Comparison of ENCODE assay signal across 24 mouse cellular contexts in genomic region chr3:13096939-13097338, GRCm38 (mm10).
DNase-seq lines count a peak whose midpoint lies in the region; ATAC-seq and TF ChIP-seq lines count a peak whose summit lies in the region.
"Had no signal": no experiment of that assay in that cellular context is flagged by ENCODE, and none has a peak within 500 bp of the region (broad histone marks: within the 10 kb centered on the region; RNA-seq: fewer than 3 reads in every experiment).

No protein-coding gene starts in this region.

- no peak overlapping the region for H3K9ac ChIP-seq in forebrain, embryonic 11.5 days (ENCODE audit: low read length)
- no peak overlapping the region for H3K9ac ChIP-seq in forebrain, embryonic 12.5 days
- no peak overlapping the region for H3K9ac ChIP-seq in liver, postnatal 0 days (replicated peaks)
- H3K9ac ChIP-seq: embryonic facial prominence, embryonic 13.5 days; forebrain, embryonic 13.5 days; forebrain, embryonic 15.5 days; forebrain, postnatal 0 days had no signal

- peak; percentile 1 for DNase-seq in embryo, embryonic 10.5 days (ENCODE audit: low spot score)
- no peak for DNase-seq in embryo, embryonic 11 days
- no peak for DNase-seq in forebrain, embryonic 11.5 days (ENCODE audit: low spot score)
- peak; percentile 10 for DNase-seq in mesoderm, embryonic 11.5 days (ENCODE audit: low read depth, low spot score)
- peak; percentile 29 for DNase-seq in retina, postnatal 1 day
- no peak for DNase-seq in liver, postnatal 0 days
- no peak for DNase-seq in yolk sac, embryonic 10.5 days (ENCODE audit: low spot score)
- DNase-seq: adrenal gland, adult 2 months; adrenal gland, postnatal 10 days; adrenal gland, postnatal 25 days; B cell, adult 2 months; cerebellum, adult 11-12 months; cerebellum, adult 2 months; cerebellum, adult 9-10 months; cerebellum, postnatal 10 days; cerebellum, postnatal 25 days; forebrain, postnatal 0 days had no signal

- no peak overlapping the region for H3K27ac ChIP-seq in forebrain, embryonic 11.5 days (ENCODE audit: low read depth, low read length)
- no peak overlapping the region for H3K27ac ChIP-seq in forebrain, embryonic 12.5 days
- no peak overlapping the region for H3K27ac ChIP-seq in liver, postnatal 0 days (ENCODE audit: low read depth)
- H3K27ac ChIP-seq: embryonic facial prominence, embryonic 13.5 days; forebrain, embryonic 13.5 days; forebrain, embryonic 15.5 days had no signal

- H3K27me3 ChIP-seq in forebrain, embryonic 11.5 days (ENCODE audit: control insufficient read depth, insufficient read depth, low read length): no peaks in the 10 kb centered on the region
- H3K27me3 ChIP-seq in forebrain, embryonic 12.5 days: no peaks in the 10 kb centered on the region
- no peaks in the 10 kb centered on the region for H3K27me3 ChIP-seq in liver, postnatal 0 days (ENCODE audit: insufficient read depth, low read length)
- H3K27me3 ChIP-seq: CH12.LX; embryonic facial prominence, embryonic 13.5 days; forebrain, embryonic 13.5 days; forebrain, embryonic 15.5 days had no signal

- TF ChIP-seq EP300 in liver, postnatal 0 days (IDR thresholded peaks at IDR 0.05; ENCODE audit: low read depth): no peak

- TF ChIP-seq CTCF in liver, postnatal 0 days (IDR thresholded peaks at IDR 0.05; ENCODE audit: low read depth): no peak

- H3K4me3 ChIP-seq in forebrain, embryonic 11.5 days (ENCODE audit: low read depth, low read length): no peak overlapping the region
- H3K4me3 ChIP-seq in forebrain, embryonic 12.5 days (replicated peaks): no peak overlapping the region
- no peak overlapping the region for H3K4me3 ChIP-seq in liver, postnatal 0 days (ENCODE audit: low read depth, low read length)
- H3K4me3 ChIP-seq: embryonic facial prominence, embryonic 13.5 days; forebrain, embryonic 13.5 days; forebrain, embryonic 15.5 days had no signal

- 13% methylated on average over 1 of the region's 1 CpGs for WGBS in forebrain, embryonic 11.5 days
- WGBS in forebrain, embryonic 12.5 days: 14% methylated on average over 1 of the region's 1 CpGs
- 69% methylated on average over 1 of the region's 1 CpGs for WGBS in liver, postnatal 0 days (ENCODE audit: insufficient replicate concordance)

- ATAC-seq in forebrain, embryonic 11.5 days (replicated peaks; ENCODE audit: low FRiP score): 0 out of 2 replicates have a peak, but pooled peaks have one; percentile 27
- ATAC-seq in forebrain, embryonic 12.5 days (ENCODE audit: low FRiP score): no peak
- no peak for ATAC-seq in liver, postnatal 0 days
- ATAC-seq: CD4-positive, CD25-positive, alpha-beta regulatory T cell, adult 4 months; forebrain, embryonic 13.5 days; forebrain, embryonic 15.5 days; forebrain, postnatal 0 days had no signal

- no peaks in the 10 kb centered on the region for H3K9me3 ChIP-seq in forebrain, embryonic 11.5 days (ENCODE audit: control insufficient read depth, low read length)
- H3K9me3 ChIP-seq in forebrain, embryonic 12.5 days: no peaks in the 10 kb centered on the region
- H3K9me3 ChIP-seq in liver, postnatal 0 days (ENCODE audit: low read length): no peaks in the 10 kb centered on the region
- H3K9me3 ChIP-seq: embryonic facial prominence, embryonic 13.5 days; forebrain, embryonic 13.5 days; forebrain, embryonic 15.5 days; G1E had no signal

- no peaks in the 10 kb centered on the region for H3K4me1 ChIP-seq in forebrain, embryonic 11.5 days (replicated peaks; ENCODE audit: control insufficient read depth, insufficient read depth, low read length)
- no peaks in the 10 kb centered on the region; the same call in 1 of the 2 replicates for H3K4me1 ChIP-seq in forebrain, embryonic 12.5 days
- H3K4me1 ChIP-seq in liver, postnatal 0 days (ENCODE audit: insufficient read depth): no peaks in the 10 kb centered on the region
- H3K4me1 ChIP-seq: embryonic facial prominence, embryonic 13.5 days; forebrain, embryonic 13.5 days; forebrain, embryonic 15.5 days had no signal

- H3K4me2 ChIP-seq in forebrain, embryonic 11.5 days (ENCODE audit: low read depth, low read length, severe bottlenecking): no peak overlapping the region
- no peak overlapping the region for H3K4me2 ChIP-seq in forebrain, embryonic 12.5 days
- H3K4me2 ChIP-seq in liver, postnatal 0 days (ENCODE audit: low read depth, low read length): no peak overlapping the region
- H3K4me2 ChIP-seq: embryonic facial prominence, embryonic 13.5 days; forebrain, embryonic 13.5 days; forebrain, embryonic 15.5 days had no signal

- no peaks in the 10 kb centered on the region for H3K36me3 ChIP-seq in forebrain, embryonic 11.5 days (ENCODE audit: control insufficient read depth, insufficient read depth, low read length)
- no peaks in the 10 kb centered on the region for H3K36me3 ChIP-seq in forebrain, embryonic 12.5 days (replicated peaks)
- no peaks in the 10 kb centered on the region for H3K36me3 ChIP-seq in liver, postnatal 0 days (replicated peaks; ENCODE audit: insufficient read depth, low read length)
- H3K36me3 ChIP-seq: embryonic facial prominence, embryonic 13.5 days; forebrain, embryonic 15.5 days; G1E had no signal

Comparison
In these comparisons a context has a peak if more than half of its experiments do, and no peak if none do; other contexts are left out.
1. DNase-seq: peak in embryo, embryonic 10.5 days (single experiment), mesoderm, embryonic 11.5 days (single experiment) and retina, postnatal 1 day (single experiment); none in embryo, embryonic 11 days (single experiment), forebrain, embryonic 11.5 days (single experiment), liver, postnatal 0 days (single experiment) and yolk sac, embryonic 10.5 days (single experiment).